Mouse (Mus musculus) cerebral cortex, adult 2 months (tissue): ENCODE results near the gene Tamm41.

Experiments
- WGBS: fragments of 180-500 bp; shearing (Covaris S2); methylation state at CpG from one replicate; pipeline ENCODE4 v1.1.7; 2018; 5-methylcytosine and 5-hydroxymethylcytosine counted together

Tamm41 gene

GRCm38 (mm10) chr6:114974331-114974730 lies 63.3 kb downstream of the Tamm41 start:
- 97% methylated on average over 1 of the region's 1 CpGs for WGBS

DNA sequence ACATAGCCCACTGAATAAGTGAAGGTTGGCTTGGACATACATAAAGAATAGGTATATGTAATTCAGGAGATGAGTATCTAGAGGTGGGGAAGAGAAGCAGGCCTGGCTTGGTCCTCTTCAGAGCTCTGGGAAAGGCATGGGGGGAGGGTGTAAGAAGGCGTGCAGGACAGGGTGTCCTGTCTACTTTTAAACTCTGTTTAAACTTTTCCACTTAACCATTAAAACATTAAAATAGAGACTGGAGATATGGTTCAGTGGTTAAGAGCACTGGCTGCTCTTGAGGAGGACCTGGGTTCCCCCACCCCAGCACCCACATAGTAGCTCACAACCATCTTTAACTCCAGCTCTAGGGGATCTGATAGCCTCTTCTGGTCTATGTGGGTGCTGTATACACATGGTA lies 64.7 kb downstream of the Tamm41 start:
- WGBS, result 89% methylated on average over 1 of the region's 1 CpGs

DNA sequence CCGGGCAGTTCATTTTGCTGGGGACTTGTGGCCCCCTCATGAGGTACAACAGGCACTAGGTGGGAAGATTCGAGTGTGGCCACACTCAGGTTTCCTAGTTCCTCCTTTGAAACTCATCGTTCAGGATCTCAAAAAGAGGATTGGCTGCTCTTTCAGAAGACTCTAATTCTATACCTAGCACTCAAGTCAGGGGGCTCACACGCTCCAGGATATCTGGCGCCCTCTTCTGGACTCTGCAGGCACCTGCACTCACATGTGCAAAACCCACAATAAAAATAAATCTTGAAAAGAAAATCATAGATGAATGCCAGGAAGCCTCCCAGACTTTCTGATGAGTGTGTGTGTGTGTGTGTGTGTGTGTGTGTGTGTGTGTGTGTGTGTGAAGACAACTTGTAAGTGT lies 66.8 kb downstream of the Tamm41 start:
- 68% methylated on average over 5 of the region's 5 CpGs for whole genome bisulfite sequencing

DNA sequence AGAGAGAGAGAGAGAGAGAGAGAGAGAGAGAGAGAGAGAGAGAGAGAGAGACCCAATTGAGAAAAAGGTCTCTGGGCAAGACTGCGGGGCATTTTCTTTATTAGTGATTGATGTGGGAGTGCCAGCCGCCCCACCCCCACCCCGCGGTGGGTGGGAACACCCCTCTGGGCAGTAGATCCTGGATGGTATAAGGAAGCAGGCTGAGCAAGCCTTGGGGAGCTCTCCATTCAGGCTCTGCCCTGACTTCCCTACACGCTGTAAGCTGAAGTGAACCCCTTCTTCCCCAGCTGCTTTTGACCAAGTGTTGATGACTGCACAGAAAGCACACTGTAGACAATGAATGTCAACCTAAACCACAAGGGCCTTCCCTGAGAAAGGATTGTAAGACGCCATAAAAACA lies 67.3 kb downstream of the Tamm41 start:
- 34% methylated on average over 6 of the region's 6 CpGs for WGBS

GRCm38 (mm10) chr6:114969213-114970120 lies 68.2 kb downstream of the Tamm41 start, which contains the start of gene Vgll4:
Gene Vgll4 (minus strand): TSS chr6:114969994.
- WGBS, result under 1% methylated on average over 79 of the region's 79 CpGs

DNA sequence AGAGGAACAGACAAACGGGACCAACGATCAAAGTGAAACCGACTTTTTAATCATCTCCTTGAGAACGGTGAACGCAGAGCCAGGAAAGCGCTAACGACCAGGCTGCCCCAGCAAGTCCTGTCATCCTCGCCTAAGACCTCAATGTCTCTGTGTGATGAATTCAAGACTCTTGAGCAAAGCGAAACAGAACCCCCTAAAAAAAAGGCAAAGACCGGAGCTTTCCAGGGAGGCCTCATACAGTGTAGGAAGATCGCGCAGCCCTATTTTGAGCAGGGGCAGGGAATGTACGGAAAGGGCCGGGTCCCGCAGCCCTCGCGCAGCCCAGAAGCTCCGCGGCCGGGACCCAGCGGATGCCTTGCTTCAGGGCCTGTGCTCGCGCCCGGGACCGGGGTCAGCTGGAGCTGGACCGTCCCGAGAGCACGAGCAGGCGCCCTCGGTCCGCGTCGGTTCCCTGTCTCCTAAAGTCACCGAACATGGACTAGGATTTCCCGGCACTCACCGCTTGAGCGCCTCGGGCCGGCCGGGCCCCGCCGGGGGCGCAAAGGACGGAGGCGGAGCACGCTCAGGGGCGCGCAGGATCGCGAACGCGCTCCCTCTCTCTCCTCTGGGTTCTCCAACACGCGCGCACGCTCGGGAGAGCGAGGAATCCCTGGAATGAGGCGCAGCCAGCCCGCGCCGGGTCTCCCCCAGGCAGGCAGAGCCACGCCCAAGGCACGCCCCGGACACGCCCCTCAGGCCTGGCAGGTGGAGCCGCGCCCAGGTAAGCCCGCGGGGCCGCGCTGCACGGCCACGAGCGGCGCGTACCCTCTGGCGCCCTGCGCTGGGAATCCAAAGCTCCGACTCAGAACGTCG lies 69.1 kb downstream of the Tamm41 start:
- WGBS, result under 1% methylated on average over 82 of the region's 82 CpGs

DNA sequence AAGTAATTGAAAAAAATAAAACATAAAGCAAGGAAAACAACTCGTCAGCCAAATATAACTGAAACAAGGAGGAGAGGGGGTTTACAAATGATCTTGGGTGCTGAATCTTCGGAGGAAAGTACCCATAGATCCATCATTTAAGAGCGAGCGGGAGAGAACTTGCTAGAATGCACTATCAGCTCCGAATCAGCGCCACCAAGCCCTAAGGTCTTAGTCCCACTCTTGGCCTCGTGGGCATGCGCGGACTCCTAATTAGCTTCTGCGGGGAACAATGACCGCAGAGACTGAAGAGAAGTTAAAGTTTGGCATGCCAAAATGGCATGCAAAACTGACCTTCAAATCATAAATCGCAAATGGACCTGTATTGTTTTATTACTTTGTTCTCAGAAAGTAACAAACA lies 70.1 kb downstream of the Tamm41 start:
- WGBS, result 50% methylated on average over 12 of the region's 12 CpGs

DNA sequence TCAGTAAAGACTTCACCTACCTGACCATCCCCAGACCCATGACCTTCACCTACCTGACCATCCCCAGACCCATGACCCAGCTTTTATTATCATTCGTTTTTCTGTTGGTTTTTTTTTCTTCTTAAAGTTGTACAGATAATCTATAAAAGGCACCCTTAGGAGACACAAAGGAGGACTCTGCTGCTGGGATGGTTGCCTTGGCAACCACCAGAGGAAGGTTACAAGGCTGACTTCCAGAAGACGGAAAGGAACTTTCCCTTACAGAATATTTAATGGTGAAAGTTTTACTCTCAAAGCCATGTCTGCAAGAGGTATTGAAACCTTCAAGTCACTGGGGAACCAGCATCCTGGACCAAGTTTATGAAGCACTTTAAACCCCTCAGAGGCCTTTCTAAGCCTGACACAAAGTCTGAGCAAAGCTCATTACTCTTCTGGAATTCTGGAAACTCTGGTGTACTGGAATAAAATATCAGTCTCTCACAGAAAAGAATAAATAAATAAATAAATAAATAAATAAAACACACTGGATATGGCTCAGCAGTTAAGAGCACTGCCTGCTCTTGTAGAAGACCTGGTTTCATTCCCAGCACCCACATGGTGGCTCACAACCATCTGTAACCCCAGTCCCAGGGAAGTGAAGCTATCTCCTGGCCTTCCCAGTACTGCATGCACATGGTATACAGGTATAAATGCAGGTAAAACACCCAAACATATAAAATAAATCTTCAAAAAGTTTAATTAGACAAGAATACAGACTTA lies 71.1 kb downstream of the Tamm41 start:
- 19% methylated on average over 2 of the region's 2 CpGs for WGBS

DNA sequence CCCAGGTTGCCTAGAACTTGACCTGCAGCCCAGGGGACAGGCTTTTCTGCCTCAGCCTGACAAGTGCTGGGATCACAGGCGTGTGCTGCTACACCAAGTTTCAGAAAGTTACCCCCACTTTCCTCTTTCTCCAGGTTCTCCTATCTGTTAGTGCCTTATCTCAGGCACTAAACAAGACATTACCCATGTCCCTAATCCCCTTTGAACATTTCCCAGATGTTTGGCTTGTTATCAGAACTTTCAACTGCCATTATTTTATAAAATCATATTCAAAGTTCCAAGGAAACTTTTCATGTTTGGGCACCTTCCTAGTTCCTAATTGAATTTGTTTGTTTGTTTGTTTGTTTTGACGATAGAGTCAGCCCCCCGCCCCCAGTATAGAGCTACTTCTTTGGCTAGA lies 71.9 kb downstream of the Tamm41 start:
- 90% methylated on average over 3 of the region's 3 CpGs for WGBS

DNA sequence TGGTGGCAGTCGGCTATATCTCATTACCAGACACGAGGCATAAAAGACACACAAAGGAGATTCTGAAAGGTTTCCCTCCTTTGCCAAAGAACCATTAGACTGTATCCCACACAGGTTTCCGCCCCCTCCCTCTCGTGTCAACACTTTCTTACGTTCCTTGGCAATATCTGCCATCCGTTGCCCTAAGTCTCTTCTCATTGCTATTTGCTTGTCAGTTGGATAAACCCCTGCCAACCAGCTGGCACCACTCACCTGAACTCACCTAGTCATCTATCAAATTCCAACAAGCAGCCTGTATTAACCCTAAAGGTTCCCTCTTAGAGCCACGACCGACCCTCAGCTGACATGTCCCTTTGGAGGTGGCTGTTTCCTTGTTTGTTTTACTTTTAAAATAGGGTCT lies 72.3 kb downstream of the Tamm41 start:
- 62% methylated on average over 8 of the region's 8 CpGs for WGBS

GRCm38 (mm10) chr6:114964235-114964634 lies 73.4 kb downstream of the Tamm41 start:
- 34% methylated on average over 2 of the region's 2 CpGs for WGBS

- WGBS, result 65% methylated on average over 5 of the region's 5 CpGs
Measured at GRCm38 (mm10) chr6:114963636-114964035, 74.0 kb downstream of the Tamm41 start.

DNA sequence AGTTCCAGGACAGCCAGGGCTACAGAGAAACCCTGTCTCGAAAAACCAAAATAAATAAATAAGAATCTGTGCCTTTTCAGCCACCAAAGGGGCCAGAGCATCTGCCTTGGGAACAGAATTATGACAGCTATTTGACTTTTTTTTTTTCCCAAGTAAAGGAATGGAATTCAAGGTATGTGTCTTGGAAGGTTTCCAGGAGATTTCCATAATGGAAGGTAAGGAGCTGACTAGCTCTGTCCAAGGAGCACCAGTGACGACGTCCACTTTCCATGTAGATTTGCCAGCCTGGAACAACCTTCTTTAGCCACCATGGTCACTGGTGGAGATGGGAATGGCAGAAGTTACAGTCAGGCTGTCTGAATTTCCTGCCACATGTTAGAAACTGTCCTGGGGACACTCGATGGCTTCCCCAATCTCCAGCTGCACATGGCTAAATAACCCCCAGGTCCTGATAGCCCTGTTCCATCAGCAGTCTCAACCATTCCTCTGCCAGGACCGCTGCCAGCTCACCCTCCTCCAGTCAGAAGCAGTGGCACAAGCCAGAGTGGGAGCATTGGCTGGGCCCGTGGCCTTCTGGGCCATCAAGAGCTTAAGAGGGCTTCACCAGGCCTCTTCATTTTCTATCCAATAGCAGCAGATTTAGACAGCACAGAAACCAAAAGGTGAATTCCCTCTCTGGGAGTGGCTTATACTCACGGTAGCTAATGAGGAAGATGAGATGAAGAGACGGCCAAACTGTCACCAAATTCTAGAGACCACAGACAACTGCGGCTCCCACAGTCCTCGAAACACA lies 76.2 kb downstream of the Tamm41 start:
- 72% methylated on average over 10 of the region's 10 CpGs for WGBS

DNA sequence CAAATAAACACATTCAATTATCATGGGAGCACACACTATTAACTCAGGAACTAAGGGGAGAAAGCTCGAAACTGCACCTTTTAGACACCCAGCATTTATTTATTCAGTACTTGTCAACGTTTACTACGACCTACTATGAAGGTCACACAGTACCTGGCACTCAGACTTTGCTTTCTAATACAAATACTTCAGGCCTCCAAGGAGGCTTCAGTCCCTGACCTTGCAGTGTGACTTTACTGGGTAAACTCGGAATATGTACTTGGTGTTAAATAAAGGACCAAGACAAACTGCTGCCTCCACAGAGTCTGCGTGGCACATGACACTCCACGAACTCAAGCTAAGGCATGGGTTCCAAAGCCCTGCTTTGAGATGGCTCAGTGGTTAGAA lies 78.7 kb downstream of the Tamm41 start:
- 81% methylated on average over 6 of the region's 6 CpGs for WGBS

DNA sequence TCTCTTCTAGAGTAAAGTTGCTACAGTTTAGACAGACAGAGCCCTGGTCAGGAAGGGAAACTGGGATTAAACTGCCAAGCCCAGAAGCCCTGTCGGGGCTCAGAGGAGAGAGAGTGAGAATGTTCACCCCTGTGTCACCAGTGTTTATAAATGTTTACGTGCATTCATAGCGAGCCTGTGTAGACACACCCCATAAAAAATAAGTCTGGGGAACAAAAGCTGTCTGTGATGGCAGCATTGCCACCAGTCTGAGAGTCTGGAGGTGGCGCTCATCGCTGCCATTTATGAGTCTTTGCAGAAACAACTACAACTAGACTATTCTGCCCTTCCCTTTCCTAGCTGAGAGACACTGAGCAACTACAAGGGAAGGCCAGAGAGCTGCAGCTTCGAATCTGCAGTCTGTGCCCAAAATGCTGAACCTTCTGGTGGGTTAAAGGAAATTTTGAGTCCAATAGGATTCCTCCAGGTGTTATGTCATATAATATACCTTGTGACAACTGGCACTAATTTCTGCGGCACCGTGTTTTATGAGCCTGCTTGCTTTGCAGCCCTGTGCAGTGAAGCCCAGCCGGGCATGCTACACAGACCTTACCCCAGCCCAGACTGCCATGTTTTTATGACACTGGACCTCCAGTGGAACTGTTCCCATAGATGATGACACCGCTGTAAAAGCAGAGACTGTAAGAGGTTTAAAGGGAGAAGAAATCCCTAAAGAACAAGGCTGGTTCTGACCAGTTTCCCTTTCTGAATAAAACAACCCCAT lies 79.2 kb downstream of the Tamm41 start:
- WGBS, result 59% methylated on average over 10 of the region's 10 CpGs

DNA sequence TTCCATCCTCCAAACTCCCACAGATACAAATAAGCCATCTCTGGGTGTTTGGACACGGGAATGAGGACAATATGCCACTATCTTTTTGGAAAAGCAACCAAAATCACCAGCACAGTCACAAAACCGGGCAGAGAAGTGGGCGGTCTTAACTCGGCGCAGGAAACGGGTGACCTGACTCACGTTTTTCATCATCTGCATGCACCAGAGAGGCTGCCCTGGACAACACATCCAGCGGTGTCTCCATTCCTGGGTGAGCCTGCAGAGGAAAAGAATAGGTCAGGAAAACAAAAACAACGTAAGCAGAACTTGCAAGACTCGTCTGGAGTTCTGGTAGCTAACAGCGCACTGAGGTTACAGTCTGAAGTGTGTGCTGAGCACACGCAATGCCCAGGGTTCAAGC lies 79.9 kb downstream of the Tamm41 start:
- WGBS, result 60% methylated on average over 12 of the region's 12 CpGs

GRCm38 (mm10) chr6:114954496-114954895 lies 83.2 kb downstream of the Tamm41 start:
- 69% methylated on average over 5 of the region's 5 CpGs for WGBS
